Mouse (Mus musculus): ENCODE measurements around the gene Rnf41.
A peak's percentile ranks its signal among the peaks of the same experiment; 100 is the strongest.

Rnf41 gene

DNA sequence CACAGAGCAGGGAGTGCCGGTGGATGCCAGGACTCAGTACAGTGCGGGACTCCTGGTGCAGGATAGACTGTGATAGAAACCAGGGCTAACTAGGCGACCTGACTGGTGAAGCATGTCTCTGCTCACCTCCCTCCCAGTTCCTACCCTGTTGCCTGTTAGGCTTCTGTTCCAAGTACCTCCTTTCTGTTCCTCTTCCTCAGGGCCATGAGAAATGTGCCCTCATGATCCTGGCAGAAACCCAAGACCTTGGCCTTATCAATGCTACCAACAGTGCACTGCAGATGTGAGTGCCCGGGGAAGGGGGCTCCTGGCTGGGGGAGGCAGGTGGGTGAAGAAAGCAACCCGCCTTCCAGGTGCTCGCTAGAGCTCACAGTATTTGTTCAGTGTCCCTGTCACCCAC, 21.9 kb upstream of the Rnf41 start:
- DNase-seq, result no peak

DNA sequence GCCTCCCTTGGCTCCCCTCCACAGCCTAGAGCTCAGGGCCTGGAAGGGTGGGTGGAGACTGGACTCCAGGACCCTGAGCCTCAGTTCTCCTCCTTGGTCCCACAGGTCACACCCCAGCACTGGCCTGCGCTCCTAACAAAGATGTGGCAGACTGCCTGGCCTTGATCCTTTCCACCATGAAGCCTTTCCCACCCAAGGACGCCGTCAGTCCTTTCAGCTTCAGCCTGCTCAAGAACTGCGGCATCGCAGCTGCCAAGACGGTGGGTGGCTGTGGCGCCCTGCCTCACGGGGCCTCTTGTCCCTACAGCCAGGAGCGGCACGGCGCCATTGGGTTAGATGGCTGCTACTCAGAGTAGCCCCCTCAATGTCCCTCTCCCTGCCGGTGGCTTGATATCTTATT, 21.1 kb upstream of the Rnf41 start:
- DNase-seq, result no peak

DNA sequence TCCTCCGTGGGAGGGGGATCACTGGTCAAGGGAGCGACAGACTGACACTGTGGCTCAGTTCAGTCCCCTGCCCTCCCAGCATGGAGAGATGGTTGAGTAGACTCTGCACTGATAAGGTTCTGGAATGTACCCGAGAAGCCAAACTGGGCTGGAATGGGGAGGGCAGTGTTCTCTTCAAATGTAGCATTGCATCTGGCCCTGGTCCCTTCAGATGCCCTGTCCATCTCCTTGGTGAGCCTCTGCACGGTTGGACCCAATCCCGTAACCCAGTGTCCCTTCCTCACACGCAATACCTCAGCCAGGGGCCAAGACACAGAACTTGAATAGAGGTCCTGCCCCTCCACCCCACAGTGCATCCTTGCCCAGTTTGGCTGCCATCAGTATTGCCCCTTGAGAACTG, 19.6 kb upstream of the Rnf41 start:
- DNase-seq, result no peak

DNA sequence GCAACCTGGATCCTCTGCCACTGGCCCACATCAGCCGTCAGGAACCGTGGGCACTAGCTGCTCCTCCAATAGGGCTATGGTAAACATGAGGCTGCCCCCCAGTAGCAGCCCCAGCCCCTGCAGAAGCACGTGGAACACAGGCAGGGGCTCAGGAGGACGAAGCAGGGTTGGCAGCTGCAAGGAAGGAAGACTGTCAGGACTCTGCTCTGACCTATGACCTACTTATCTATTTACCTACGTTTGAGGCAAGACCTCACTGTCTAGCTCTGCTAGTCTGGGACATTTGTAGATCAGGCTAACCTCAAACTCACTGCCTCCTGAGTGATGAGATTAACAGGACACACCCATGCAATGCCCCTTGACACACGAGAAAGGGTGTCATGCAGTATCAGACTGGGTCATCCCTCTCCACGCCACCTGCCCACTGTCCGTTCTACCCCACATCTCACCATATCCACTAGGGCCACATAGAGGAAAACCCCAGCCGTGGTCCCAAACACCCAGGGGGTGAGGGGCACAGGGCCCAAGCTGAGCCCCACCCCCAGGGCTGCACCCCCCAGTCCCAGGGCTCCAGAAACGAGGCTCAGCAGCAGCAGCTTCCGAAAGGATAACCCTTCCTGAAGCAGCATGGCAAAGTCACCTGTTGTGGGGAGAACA, 15.3 kb upstream of the Rnf41 start:
- DNase-seq, result no peak

DNA sequence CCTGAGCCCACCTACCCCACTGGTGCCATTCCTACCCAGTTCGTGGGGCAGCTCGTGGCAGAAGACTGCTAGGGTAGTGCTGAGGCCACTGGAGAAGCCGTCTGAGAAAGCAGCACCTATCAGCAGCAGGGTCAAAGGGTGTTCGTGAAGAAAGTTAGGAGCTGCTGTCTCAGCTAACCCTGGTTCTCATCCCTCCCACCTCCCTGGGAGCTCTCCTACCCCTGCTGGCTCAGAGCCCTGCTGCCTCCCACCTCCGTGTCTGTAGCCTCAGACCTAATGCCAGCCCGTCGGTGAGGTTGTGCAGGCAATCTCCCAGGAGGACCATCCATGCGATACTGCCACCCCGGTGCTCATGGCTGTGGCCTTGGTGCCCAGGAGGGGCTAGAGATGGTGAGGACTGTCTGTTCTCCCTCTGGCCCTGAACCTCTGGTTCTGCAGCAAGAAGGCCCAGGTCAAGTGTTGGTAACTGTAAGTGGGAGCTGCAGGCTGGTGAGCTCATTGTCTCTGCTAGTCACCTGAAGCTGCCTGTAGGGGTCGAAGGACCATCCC, 14.7 kb upstream of the Rnf41 start:
- DNase-seq, result no peak

DNA sequence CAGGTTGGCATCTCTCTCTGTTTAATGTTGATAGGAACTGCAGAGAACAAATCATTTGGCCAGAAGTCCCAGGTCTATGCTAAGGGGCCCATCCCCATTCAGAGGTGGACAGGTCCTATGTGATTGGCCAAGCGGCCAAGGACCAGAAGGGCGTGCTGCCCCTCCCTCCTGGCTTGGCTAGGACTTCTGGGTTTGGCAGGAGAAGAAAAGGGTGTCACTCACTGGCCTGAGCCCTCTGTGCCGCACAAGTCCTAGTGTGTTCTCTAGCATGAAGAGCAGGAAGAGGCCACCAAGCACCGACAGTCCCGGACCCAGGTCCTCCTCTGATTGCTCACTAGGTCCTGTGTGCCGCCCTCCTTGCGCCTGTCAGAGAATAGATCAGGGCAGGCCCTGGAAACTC, 14.0 kb upstream of the Rnf41 start:
- no peak for DNase-seq

DNA sequence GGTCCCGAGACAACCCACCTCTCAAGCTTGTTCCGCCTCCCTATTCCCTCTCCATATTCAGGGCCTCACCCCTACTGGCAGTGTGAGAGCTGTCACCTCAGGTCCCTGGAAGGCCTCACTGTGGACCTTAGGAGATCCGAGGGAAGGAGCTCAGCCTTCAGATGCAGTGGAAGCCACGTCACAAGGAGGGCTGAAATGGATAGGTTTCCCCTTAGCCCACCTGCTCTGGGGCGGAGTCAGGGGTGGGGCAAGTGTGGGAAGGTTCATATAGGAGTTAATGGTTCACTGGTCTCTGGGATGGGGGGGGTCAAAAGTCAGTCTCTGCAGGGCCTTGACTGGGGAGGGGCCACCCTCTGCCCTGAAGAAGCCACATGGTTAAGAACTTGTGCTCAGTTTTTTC, 11.1 kb upstream of the Rnf41 start:
- DNase-seq, result no peak

DNA sequence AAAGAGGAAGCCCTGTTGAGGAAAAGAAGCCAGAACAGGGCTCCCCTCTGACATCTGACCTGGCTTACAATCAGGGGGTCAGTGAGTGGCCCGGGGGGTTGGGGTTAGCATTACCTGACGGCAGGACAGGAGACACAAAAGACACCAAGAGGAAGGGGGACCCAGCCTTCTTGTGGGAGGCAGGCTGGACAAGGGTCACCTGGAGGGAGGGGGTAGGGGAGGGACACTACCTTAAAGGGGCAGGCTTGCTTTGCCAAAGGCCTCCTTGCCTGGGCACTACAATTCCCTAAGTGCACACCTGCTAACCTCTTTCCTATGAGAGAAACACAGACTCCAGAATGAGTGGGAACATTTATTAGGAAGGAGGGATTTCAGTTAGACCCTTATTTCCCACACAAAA, 10.4 kb upstream of the Rnf41 start, which contains the start of gene Slc39a5:
TSS of gene Slc39a5 (minus strand) at position 174 of the 400 bp plus-strand sequence.
- DNase-seq, result no peak

DNA sequence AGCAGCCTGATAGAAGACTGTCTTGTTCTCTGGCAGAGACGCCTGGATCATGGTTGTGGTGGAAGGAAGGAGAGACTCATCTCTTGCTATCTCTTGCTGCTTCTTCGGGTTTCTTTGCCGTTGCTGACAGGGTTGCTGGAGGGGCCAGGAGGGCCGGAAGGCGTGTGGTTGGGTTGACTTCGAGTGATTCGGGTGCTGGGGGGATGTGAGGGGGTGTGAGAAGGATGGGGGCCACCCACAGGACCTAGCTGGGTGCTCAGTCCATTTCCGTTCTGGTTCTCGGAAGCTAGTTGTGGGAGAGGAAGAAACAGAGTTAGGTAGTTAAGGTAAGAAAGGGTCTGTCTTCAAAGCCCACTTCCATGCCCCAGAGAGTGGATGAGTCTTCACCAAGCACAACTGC, 9.8 kb upstream of the Rnf41 start:
- DNase-seq, result no peak

DNA sequence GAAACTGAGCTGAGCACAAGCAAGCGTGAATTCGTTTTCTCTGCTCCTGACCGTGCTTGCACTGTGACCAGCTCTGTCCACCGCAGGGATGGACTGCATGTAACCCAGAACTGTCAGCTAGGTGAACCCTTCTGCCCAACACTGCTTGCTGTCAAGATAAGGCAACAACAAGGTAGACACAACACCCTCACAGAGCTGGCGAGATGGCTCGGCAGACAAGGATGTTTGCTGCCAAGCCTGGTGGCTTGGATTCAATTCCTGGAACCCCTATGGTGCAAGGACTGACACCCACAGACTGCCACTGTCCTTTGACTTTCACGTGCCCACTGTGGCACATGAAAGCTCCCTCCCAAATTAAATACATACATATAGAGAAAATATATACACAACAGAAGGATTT, 7.5 kb upstream of the Rnf41 start:
- peak; percentile 73 for DNase-seq

DNA sequence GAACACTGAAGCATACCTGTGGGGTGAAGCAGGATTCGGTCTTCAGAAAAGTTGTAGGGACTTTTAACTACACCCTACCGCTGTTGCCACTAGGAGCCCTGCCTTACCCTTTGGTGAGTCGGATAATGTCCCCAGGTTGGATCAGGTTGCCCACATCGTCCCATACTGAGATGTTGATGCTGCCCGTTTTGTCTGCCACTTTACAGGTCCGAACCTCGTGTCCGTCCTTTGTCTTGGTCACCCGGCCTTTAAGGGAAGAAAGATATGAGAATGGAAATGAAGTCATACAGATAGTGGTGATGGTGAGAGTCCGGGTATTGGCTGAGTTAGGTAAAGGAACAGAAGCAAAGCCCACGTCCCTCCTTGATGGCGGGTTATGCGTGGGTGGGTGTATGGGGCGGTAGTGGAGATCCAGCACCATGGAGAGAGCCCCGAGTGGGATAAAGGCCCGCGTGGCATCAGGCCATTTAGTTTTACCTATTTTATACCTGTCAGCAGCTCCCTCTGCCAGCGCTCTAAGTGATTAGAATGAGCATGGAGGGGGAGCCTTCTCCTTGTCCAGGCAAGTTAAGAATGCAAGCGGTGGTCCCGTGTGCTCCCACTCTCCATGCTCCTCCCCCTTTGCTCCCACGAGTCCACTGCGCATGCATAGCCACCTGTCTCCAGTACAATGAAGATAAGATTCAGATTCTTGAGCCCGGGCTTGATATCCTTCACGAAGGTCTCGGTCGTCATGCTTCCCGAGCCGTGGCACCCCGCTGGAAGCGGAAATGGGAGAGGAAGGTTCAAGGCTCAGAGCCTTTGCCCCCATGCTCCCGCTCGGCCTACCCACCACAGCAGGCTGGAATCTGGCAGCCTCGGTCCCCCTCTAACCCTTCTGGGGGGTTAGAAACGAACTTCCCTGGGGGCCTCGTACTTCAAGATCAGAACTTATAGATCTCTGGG, 2.6 kb upstream of the Rnf41 start:
- no peak for DNase-seq

DNA sequence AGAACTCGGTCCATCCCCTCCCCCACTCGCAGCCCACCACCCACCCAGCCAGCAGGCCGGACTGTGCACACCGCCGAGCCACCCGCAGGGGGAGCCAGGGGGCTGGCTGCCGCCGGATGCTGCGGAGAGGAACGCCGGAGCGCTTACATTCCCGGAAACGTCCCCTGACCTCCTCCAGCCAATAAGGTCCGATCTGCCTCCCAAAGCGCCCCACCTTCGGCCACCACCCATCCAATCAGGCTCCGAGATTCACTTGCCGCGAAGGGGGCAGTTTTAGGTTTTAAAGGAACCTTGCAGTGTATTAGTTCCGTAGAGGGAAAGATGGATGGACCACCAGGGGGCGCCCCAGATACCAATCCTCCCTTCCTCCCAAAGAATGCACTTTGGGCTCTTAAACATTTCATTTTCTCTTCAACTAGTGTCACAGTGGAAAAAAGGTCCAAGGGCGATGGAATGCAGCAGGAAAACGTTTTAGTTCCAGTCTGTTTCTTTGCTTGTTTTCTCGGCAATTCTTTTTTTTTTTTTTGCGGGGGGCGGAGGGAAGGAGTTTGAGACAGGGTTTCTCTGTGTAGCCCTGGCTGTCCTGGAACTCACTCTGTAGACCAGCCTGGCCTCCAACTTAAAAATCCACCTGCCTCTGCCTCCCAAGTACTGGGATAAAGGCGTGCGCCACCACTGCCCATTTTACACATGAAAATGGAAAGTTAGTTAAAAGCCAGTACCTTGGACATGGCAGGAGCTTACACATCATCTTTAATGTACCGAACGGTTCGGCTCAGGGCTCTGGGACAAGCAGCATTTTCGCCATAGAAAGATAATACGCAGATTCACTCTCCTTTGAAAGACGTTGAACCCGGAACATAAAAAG, 1.5 kb upstream of the Rnf41 start:
- peak; percentile 97 for DNase-seq

DNA sequence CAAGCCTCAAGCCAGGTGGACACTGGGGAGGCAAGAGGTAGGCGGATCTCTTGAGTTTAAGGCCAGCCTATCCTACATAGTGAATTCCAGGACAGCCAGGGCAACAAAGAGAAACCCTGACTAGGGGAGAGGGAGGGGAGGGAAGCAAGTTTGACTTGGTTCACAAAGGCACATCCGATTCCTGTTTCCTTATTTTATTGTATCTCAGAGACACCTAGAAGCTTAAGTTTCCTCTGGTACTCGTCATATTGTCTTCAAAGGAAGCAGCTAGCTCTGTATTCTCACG, 954 bp upstream of the Rnf41 start:
- no peak for DNase-seq

DNA sequence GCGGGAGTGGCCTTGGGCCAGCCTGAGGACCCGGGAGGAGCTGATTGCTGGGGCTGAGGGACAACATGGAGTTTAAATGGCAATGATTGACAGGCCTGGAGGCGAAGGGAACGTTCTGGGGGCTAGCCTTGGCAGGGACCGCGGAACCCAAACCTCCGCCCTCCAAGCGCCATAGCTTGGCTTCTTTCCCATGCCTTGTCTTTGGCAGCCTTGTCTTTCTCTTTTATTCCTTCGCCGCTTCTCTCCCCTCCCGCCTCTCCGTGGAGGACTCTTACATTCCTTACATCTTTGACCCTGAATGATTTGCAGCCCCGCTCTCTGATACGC, 561 bp downstream of the Rnf41 start:
- DNase-seq, result peak; percentile 48

DNA sequence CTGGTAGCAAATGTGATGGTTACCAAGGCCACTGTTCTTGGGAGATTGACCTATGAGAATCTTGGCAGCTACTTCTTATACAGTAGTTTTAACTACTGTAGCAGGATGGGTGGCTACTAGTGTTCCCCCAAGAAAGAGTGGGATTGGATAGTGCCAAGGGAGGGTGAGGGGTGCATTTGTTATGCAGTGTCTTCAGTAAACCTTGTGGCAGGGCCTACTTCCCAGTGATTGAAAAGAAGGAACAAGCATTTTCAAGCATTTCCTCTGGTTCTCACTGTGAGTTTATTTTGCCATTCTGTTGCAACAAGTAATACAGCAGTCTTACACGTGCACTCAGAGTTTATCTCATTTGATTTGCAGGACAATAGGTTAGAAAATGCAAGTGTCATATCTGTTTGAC, 1.1 kb downstream of the Rnf41 start:
- no peak for DNase-seq

DNA sequence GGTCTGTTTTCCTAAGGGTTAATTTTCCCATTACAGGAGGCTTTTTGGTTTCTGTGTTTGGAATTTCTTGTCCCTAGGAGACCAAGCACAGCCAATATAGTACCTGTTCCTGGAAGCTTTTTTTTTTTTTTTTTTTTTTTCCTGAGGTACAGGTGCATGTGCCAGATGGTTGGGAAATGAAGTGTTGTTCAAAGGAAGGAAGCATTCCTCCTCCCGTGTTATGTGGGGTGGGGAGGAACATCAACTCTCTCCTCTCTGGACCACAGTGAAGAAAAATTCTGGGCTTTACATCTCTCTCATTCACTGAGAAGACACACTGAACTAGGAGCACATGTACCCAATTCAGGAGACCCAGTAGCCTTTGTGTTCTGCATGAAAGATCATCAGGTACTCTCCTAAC, 1.6 kb downstream of the Rnf41 start:
- no peak for DNase-seq

DNA sequence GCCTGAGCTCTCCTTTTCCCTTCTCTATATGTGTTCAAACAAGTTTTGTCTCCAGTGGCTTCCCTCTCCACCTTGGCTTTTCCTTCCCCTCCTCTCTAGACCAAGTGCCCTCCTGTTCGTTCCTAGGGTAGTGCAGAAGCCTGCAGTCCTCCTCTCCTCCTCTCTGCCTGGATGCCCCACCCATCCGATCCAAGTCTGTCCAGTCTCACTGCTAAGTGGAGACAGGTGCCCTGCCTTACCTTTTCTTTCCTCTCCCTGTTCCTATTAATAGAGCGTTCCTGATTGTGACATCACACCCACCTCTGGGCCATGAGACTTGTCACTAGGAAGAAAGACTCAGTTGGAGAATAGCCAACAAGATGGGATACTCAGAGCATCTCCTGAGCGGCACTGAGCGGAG, 3.4 kb downstream of the Rnf41 start:
- no peak for DNase-seq

DNA sequence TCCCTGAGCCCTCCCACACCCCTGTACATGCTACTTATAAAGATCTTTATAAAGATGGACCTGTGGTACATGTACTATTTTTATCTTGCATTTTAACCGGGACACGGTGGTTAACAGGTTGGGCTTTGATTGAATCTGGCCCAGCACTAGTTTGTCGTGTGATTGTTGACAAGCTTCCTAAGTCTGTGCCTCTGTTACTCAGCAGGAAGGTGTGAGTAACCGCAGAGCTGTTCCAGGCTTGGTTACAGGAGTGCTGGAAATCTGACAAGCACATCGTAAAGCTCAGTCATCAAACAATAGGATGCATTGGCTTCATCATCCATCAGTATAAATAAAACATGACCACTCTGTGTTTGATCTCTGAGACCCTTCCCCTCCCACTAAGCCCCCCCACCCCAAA, 11.0 kb downstream of the Rnf41 start:
- DNase-seq, result peak; percentile 33

DNA sequence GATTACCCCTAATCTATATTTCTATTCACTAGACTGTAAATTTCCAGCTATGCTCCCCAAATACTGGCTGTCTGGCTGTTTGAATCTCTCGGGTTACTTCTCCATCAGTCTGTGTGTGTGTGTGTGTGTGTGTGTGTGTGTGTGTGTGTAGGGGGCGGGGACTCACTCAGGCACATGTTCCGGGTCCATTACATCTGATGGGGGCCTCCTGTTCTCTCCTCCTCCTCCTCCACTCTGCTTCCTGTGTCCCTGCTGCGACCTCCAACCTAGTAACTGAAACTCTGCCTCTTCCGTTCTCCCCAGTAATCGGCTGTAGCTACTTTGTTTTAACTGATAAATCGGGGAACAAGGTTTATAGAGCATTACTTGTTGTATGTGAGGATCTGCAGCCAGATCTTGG, 13.1 kb downstream of the Rnf41 start:
- no peak for DNase-seq

DNA sequence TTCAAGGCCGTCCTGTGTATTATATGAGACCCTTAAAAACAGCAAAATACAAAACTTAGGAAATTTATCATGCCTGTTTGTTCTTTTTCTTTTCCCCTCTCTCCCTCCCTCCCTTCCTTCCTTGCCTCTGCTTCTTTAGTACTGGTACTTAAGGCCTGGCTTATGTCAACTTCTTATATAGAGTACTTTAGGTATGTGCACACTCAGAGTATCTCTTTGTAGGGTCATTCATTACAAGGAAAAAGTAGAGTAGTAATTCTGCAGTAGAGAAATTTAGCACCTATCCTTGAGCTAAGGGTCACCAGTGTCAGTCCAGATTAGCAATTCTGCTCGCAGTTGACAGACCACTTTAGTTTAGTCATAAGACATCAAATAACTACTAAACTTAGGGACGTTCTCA, 13.8 kb downstream of the Rnf41 start:
- no peak for DNase-seq

DNA sequence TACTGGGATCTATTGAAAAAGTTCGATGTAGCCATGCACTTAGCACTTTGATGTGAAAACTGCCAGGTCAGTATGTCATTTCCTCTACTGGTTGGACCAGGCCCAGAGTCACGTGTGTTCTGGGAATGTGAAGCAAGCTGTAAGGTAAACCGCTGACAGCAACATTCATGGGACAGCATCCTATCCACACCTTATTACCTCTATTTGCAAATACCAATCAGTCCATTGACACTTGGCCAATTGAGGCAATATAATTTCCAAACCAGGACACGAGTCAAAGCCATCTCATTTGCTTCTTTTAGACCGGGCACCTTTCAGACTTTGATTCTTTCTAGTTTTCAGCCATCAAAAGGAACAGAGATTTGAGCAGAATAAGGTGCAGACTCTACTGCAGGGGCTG, 17.6 kb downstream of the Rnf41 start:
- no peak for DNase-seq

DNA sequence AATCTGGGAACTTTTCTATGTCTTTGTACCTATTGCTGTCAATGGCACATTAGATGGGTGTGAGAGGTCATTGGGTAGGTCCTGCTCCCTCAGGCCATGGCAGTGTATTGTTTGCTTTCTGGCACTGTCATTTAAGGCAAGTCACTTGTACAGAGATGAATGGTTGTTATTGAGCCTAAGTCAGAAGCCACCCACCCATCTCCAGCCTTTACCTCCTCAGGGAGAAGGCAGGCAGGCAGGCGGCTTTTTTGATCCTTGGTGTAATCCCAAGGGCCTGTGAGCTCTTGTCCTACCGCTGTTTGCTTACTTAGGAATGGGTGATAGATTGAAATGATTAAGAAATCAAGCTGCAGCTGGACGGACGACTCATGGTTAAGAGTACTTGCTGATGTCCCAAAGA, 18.0 kb downstream of the Rnf41 start:
- DNase-seq, result no peak

DNA sequence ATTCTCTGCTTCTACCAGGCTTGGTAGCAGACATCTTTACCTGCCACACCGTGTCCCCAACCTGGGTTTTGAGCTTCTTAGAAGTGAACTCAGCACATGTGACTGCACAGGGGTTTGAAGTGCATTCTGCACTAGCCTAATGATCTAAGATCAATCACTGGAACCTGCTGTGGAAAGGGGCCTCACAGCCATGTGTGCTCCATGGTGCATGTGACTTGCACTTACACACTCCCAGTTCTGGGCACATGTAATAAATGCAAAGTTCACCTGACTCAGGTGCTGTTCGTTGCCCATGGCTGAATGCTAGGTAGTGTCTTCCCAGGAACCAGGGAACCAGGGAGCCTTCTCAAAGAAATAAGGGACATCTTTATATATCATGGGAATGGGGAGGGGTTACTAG, 22.0 kb downstream of the Rnf41 start:
- DNase-seq, result no peak

DNA sequence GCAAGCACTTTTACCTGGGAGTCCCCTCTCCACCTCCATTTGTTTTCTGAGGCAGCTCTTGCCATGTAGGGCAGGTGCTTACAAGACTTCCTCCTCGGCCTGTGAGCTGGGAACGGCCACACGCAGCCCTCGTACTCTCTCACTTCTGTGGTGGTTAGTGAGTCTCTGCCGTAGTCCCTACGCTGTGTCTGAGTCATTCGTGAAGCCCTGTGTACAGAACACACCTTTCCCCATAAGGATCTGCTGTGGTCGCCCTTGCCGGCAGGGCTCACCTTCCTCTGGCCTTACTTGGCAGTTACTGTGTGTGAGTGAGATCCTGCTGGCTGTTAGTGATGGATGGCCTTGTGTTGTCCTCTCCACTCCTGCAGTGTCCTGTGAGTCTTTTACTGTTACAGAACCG, 23.2 kb downstream of the Rnf41 start:
- DNase-seq, result peak; percentile 27

Measured in cerebellum, adult 8-10 months (tissue).